Mouse (Mus musculus): ENCODE measurements around the gene Spred2. TPM values are rescaled to one million over a fixed set of nuclear protein-coding genes. Genes with fewer than 3 reads are reported as not detected.

Gene Spred2
- polyA plus RNA-seq, 2 experiments: 1.0 to 3.1 TPM

DNA sequence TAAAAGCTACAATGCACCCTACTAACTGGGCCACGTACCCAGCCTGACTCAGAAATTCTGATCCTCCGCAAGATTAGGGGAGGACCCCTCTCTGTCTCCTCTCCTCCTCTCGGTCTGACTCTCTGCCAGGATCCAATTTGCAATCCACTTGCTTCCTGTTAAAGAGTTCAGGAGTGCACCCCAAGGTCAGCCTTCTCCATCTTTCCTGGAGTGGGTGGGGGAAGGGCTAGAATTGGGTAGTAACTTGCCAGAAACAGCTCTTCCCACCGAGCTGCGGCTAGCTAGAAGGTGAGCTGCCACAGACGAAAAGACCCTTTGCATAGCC, 4.8 kb upstream of the Spred2 start:
- H3K4me2 ChIP-seq (ENCODE audit: low read depth): peak overlapping the region; percentile 94
- DNase-seq (ENCODE audit: low read depth in 3 of 3, low spot score in 3 of 3): no peak
- peak overlapping the region; percentile 74 to 80 for H3K4me3 ChIP-seq (ENCODE audit: insufficient read depth in 1 of 2, low read depth in 2 of 2, low read length in 2 of 2)
- no peaks in the 10 kb centered on the region for H3K36me3 ChIP-seq (replicated peaks; ENCODE audit: control insufficient read depth, insufficient read depth, low read depth)
- no peaks in the 10 kb centered on the region for H3K27me3 ChIP-seq (ENCODE audit: control insufficient read depth, insufficient read depth, low read length)
- 10% methylated on average over 6 of the region's 6 CpGs for WGBS (ENCODE audit: insufficient replicate concordance)
- H3K4me1 ChIP-seq (replicated peaks; ENCODE audit: control insufficient read depth in 2 of 2, insufficient read depth in 2 of 2, low read length in 1 of 2): peaks cover 9 to 13% of the 10 kb centered on the region in 2 experiments
- H3K9me3 ChIP-seq (ENCODE audit: control insufficient read depth, low read length): no peaks in the 10 kb centered on the region
- no peak overlapping the region for H3K27ac ChIP-seq
- TF ChIP-seq CTCF (IDR thresholded peaks at IDR 0.05; ENCODE audit: low read depth) (no peak), EP300 (IDR thresholded peaks at IDR 0.05; ENCODE audit: low read depth) (no peak)
- no peak for ATAC-seq (ENCODE audit: insufficient read depth)
- H3K9ac ChIP-seq (replicated peaks): peak overlapping the region; percentile 70

DNA sequence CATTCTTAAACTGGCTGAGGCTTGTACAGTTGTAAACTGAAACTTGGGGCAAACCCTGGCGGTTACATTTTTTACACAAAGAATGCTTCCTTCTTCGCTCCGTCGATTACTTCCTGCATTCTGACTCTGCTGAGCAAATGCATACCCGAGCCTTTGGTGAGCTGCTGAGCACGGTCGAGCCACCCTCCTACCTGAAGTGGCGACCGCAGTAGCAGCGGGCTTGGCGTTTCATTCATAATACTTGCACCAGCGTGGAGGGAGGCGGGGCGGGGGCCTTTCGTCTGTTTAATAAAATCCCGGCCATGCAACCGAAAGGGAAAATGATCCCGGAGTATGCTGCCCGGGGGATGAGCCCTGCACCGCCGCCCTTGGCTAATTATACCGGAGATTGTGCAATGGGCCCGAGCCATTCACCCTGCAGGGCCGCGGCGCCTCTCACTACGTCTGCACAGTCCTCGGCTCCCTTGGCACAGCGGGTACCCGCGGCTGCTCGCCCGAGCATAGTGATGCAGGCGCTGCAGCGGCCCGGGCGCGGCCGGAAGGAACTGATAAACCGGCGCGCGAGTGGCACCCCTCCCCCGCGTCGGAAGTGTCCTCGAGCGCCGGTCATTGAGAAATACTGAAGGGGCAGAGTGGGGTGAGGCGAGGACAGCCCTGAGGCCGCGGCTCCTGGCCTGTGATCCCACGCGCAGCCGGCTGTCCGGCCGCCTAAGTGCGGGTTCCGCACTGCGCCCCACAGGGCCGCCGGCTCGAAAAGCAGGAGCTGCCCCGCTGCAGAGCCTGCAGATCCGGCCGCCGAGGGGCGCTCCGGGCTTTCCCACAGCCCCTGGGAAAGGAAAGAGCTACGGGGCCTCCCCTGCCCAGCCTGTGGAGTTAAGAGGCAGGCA, 4.1 kb upstream of the Spred2 start:
- H3K4me3 ChIP-seq (ENCODE audit: insufficient read depth in 1 of 2, low read depth in 2 of 2, low read length in 2 of 2): peak overlapping the region; percentile 74 to 80
- H3K4me1 ChIP-seq (replicated peaks; ENCODE audit: control insufficient read depth in 2 of 2, insufficient read depth in 2 of 2, low read length in 1 of 2): peaks cover 9 to 13% of the 10 kb centered on the region in 2 experiments
- DNase-seq (ENCODE audit: low read depth in 3 of 3, low spot score in 3 of 3) (peak; percentile 46 to 59 (median 52)), ATAC-seq (ENCODE audit: insufficient read depth) (peak; percentile 71)
- H3K36me3 ChIP-seq (replicated peaks; ENCODE audit: control insufficient read depth, insufficient read depth, low read depth): no peaks in the 10 kb centered on the region
- H3K27me3 ChIP-seq (ENCODE audit: control insufficient read depth, insufficient read depth, low read length): no peaks in the 10 kb centered on the region
- H3K9ac ChIP-seq (replicated peaks): peak overlapping the region; percentile 70
- under 1% methylated on average over 70 of the region's 70 CpGs for WGBS (ENCODE audit: insufficient replicate concordance)
- peak overlapping the region; percentile 94 for H3K4me2 ChIP-seq (ENCODE audit: low read depth)
- peak; percentile 64 for TF ChIP-seq CTCF (IDR thresholded peaks at IDR 0.05; ENCODE audit: low read depth)
- TF ChIP-seq EP300 (IDR thresholded peaks at IDR 0.05; ENCODE audit: low read depth): no peak
- no peaks in the 10 kb centered on the region for H3K9me3 ChIP-seq (ENCODE audit: control insufficient read depth, low read length)
- peak overlapping the region; percentile 16; the same call in 1 of the 2 replicates for H3K27ac ChIP-seq

DNA sequence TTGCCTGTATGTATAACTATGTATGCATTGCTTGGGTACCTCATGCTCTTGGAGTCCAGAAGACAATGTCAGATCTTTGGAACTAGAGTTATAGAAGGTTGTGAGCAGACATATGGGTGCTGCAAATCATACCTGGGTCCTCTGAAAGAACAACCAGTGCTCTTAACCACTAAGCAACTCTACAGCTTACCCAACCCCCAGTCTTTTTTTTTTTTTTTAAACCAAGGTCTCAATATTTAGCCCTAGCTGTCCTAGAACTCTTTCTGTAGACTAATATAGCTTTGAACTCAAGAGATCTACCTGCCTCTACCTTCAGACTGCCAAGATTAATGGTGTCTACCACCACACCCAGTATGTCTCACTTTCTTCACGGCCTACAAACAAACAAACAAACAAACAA, 2.5 kb upstream of the Spred2 start:
- H3K9me3 ChIP-seq (ENCODE audit: control insufficient read depth, low read length): no peaks in the 10 kb centered on the region
- no peak overlapping the region for H3K27ac ChIP-seq
- no peak overlapping the region for H3K4me2 ChIP-seq (ENCODE audit: low read depth)
- 68% methylated on average over 1 of the region's 1 CpGs for WGBS (ENCODE audit: insufficient replicate concordance)
- TF ChIP-seq EP300 (IDR thresholded peaks at IDR 0.05; ENCODE audit: low read depth): no peak
- TF ChIP-seq CTCF (IDR thresholded peaks at IDR 0.05; ENCODE audit: low read depth): no peak
- H3K9ac ChIP-seq (replicated peaks): no peak overlapping the region
- ATAC-seq (ENCODE audit: insufficient read depth): no peak
- DNase-seq (ENCODE audit: low read depth in 3 of 3, low spot score in 3 of 3): no peak
- H3K4me3 ChIP-seq (ENCODE audit: insufficient read depth in 1 of 2, low read depth in 2 of 2, low read length in 2 of 2): no peak overlapping the region
- no peaks in the 10 kb centered on the region for H3K36me3 ChIP-seq (replicated peaks; ENCODE audit: control insufficient read depth, insufficient read depth, low read depth)
- peaks cover 18 to 21% of the 10 kb centered on the region in 2 experiments for H3K4me1 ChIP-seq (replicated peaks; ENCODE audit: control insufficient read depth in 2 of 2, insufficient read depth in 2 of 2, low read length in 1 of 2)
- H3K27me3 ChIP-seq (ENCODE audit: control insufficient read depth, insufficient read depth, low read length): no peaks in the 10 kb centered on the region

DNA sequence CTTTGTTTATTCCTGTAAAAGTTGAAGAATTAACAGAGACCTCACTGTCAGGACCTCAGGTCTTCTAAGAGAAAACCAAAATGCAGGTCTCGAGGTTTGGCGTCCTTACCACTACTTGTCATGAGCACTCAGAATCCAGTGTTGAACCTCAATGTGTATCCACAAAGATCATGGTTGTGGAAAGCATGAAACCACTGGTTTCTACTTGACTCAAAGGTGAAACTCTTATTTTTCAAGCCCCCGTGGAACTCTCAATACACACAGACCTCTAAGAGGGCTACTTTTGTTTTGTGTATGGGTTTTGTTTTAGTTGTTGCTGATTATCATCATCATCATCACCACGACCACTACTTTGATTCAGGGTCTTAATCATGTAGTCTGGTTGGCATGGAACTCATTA, 2.0 kb upstream of the Spred2 start:
- 74% methylated on average over 4 of the region's 4 CpGs for WGBS (ENCODE audit: insufficient replicate concordance)
- Histone ChIP-seq H3K27me3 (ENCODE audit: control insufficient read depth, insufficient read depth, low read length) (no peaks in the 10 kb centered on the region), H3K4me2 (ENCODE audit: low read depth) (no peak overlapping the region), H3K4me3 (ENCODE audit: insufficient read depth in 1 of 2, low read depth in 2 of 2, low read length in 2 of 2) (no peak overlapping the region), H3K27ac (no peak overlapping the region), H3K4me1 (replicated peaks; ENCODE audit: control insufficient read depth in 2 of 2, insufficient read depth in 2 of 2, low read length in 1 of 2) (peaks cover 19 to 24% of the 10 kb centered on the region in 2 experiments), H3K9me3 (ENCODE audit: control insufficient read depth, low read length) (no peaks in the 10 kb centered on the region), H3K9ac (replicated peaks) (no peak overlapping the region), H3K36me3 (replicated peaks; ENCODE audit: control insufficient read depth, insufficient read depth, low read depth) (no peaks in the 10 kb centered on the region)
- ATAC-seq (ENCODE audit: insufficient read depth) (no peak), DNase-seq (ENCODE audit: low read depth in 3 of 3, low spot score in 3 of 3) (no peak)
- TF ChIP-seq EP300 (IDR thresholded peaks at IDR 0.05; ENCODE audit: low read depth) (no peak), CTCF (IDR thresholded peaks at IDR 0.05; ENCODE audit: low read depth) (no peak)

DNA sequence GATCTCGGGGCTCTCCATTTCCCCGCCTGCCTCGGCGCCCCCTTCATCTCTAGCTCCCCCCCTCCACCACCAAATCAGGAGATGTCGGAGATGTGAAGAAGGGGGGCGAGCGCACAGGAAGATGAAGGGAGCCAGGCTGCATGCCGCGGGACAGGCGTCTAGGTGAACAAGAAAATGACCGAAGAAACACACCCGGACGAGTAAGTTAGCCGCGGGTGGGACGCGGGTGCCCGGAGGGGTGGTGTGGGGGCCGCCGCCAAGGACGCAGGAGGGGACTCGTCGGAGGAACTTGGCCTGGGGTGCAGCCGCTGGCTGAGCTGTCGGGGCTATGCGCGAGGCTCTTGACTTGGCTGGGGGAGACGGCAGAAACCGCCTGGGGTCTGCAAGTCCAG, 578 bp downstream of the Spred2 start:
- DNase-seq (ENCODE audit: low read depth in 3 of 3, low spot score in 3 of 3) (no peak), ATAC-seq (ENCODE audit: insufficient read depth) (peak; percentile 2)
- H3K27ac ChIP-seq: peak overlapping the region; percentile 57
- under 1% methylated on average over 29 of the region's 29 CpGs for WGBS (ENCODE audit: insufficient replicate concordance)
- H3K9ac ChIP-seq (replicated peaks): peak overlapping the region; percentile 93
- H3K27me3 ChIP-seq (ENCODE audit: control insufficient read depth, insufficient read depth, low read length): no peaks in the 10 kb centered on the region
- peak overlapping the region; percentile 91 to 95 for H3K4me3 ChIP-seq (ENCODE audit: insufficient read depth in 1 of 2, low read depth in 2 of 2, low read length in 2 of 2)
- peak overlapping the region; percentile 88 for H3K4me2 ChIP-seq (ENCODE audit: low read depth)
- peaks cover 13 to 23% of the 10 kb centered on the region in 2 experiments for H3K4me1 ChIP-seq (replicated peaks; ENCODE audit: control insufficient read depth in 2 of 2, insufficient read depth in 2 of 2, low read length in 1 of 2)
- H3K9me3 ChIP-seq (ENCODE audit: control insufficient read depth, low read length): no peaks in the 10 kb centered on the region
- H3K36me3 ChIP-seq (replicated peaks; ENCODE audit: control insufficient read depth, insufficient read depth, low read depth): no peaks in the 10 kb centered on the region
- TF ChIP-seq EP300 (IDR thresholded peaks at IDR 0.05; ENCODE audit: low read depth) (no peak), CTCF (IDR thresholded peaks at IDR 0.05; ENCODE audit: low read depth) (no peak)
